Mouse (Mus musculus) midbrain, embryonic 12.5 days (tissue): ENCODE measurements at regions not wholly inside any gene's neighbourhood (a gene's known extent, or its start where the extent isn't known, plus 50 kb on each side); places are given as distances from the start of the nearest gene placed in this dataset.

ENCODE experiments used
- ATAC-seq: fragments of 200-750 bp; cut with Nextera tagmentation; 2 replicates; pipeline ENCODE4 v1.8.0; 2017; ENCODE audit warnings: low read depth, moderate TSS enrichment, moderate library complexity; ENCODE audit not compliant: low FRiP score
- H3K27ac ChIP-seq: fragments of 300-500 bp; sonication (generic); replicated peaks from 2 replicates; pipeline ENCODE4 v1.5.1; 2016; ENCODE audit warnings: mild to moderate bottlenecking
- H3K27me3 ChIP-seq: fragments of 300-500 bp; sonication (generic); 2 replicates; pipeline ENCODE4 v1.6.1; 2016; ENCODE audit warnings: mild to moderate bottlenecking
- H3K36me3 ChIP-seq: fragments of 300-500 bp; sonication (generic); 2 replicates; pipeline ENCODE4 v1.6.1; 2016
- H3K4me1 ChIP-seq: fragments of 300-500 bp; sonication (generic); 2 replicates; pipeline ENCODE4 v1.6.1; 2016
- H3K4me2 ChIP-seq: fragments of 300-500 bp; sonication (generic); replicated peaks from 2 replicates; pipeline ENCODE4 v1.6.1; 2016; ENCODE audit warnings: mild to moderate bottlenecking, moderate library complexity
- H3K4me3 ChIP-seq: fragments of 300-500 bp; sonication (generic); 2 replicates; pipeline ENCODE4 v1.5.1; 2016; ENCODE audit warnings: mild to moderate bottlenecking
- H3K9ac ChIP-seq: fragments of 300-500 bp; sonication (generic); replicated peaks from 2 replicates; pipeline ENCODE4 v1.6.1; 2016; ENCODE audit warnings: mild to moderate bottlenecking, moderate library complexity
- H3K9me3 ChIP-seq: fragments of 300-500 bp; sonication (generic); 2 replicates; pipeline ENCODE4 v1.6.1; 2016; ENCODE audit warnings: mild to moderate bottlenecking
- WGBS: fragments of 180-500 bp; shearing (Covaris S2); methylation state at CpG from one replicate; pipeline ENCODE4 v1.1.7; 2016; 5-methylcytosine and 5-hydroxymethylcytosine counted together

DNA sequence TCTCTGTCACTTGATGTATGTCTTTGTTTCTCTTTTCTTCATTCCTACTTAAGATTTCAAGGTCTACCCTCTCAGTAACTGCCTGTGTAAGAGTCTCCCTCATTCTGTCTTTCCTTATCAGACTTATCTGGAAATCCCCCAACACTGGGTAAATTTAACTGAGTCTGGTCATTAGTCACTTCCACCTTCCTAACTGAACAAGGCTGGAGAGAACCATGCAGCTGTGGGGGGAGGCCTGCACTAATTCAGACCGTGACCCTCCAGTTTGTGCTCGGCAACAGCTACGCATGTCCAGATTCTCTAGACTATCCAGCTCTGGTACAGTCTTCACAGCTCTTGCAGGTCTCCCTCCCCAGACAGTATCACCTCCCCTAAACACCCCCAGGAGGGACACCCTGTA is 103.3 kb downstream of the Prox1 start:
- H3K9ac ChIP-seq: no peak overlapping the region
- no peaks in the 10 kb centered on the region for H3K4me1 ChIP-seq
- no peaks in the 10 kb centered on the region for H3K9me3 ChIP-seq
- H3K36me3 ChIP-seq: no peaks in the 10 kb centered on the region
- 82% methylated on average over 3 of the region's 3 CpGs for WGBS
- H3K4me3 ChIP-seq: no peak overlapping the region
- H3K27ac ChIP-seq: no peak overlapping the region
- no peak for ATAC-seq
- no peak overlapping the region for H3K4me2 ChIP-seq
- no peaks in the 10 kb centered on the region for H3K27me3 ChIP-seq

DNA sequence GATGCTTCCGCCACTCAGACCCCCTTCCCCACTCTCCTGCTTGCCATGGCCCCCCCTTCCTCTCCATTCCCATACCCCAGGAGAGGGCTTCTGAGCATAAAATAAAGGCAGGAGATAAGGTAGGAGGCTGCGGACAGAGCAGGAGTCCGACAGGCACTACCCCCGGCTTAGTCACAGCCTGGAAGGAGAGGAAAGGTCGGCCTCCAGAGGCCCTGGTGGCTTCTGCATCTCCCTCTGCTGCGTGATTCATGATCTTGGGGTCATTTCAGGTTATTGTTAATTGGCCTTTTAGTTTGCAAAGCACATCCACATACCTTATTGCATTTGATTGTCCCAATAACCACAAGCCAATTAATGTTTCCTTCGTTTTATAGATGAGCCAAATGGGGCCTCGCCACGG is 104.1 kb downstream of the Prox1 start:
- Histone ChIP-seq H3K4me2 (no peak overlapping the region), H3K4me1 (no peaks in the 10 kb centered on the region), H3K9me3 (no peaks in the 10 kb centered on the region), H3K9ac (no peak overlapping the region), H3K4me3 (no peak overlapping the region), H3K36me3 (no peaks in the 10 kb centered on the region), H3K27ac (no peak overlapping the region), H3K27me3 (no peaks in the 10 kb centered on the region)
- 73% methylated on average over 9 of the region's 9 CpGs for WGBS
- no peak for ATAC-seq

DNA sequence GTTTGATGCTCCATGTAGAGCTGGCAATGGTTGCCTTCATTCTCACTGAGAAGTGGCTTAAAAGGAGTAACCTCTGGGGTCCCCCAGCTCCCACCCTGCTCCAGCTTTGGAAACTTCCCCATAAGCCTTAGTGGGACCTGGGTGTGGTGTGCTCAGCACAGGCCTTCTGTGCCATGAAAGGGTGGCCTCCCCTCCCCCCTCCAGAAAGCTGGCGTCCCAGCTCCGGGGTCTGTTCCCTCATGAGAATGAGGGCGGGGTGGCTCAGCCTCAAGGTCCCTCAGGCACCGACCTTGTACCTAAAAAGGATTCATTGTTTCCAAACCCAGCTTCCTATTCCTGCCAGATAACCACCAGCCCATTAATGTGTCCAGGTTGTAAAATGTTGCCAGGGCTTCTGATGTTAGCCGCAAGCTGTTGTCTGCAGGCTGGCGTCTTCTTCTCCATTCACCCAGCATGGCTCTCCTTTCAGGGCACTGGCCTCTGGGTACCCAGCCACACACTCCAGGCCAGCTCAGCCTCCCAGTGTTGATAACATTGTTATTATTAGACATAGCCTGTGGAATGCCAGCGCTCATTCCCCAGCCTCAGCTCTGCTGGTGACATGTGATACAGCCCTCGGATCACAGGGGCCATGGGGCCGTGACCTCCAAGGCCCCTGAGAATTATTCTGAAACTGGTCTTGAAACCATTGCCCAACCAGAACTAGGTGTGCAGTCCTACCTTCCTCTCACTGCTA is 108.8 kb downstream of the Prox1 start:
- Histone ChIP-seq H3K27me3 (no peaks in the 10 kb centered on the region), H3K27ac (no peak overlapping the region), H3K4me1 (no peaks in the 10 kb centered on the region), H3K4me2 (no peak overlapping the region), H3K9me3 (no peaks in the 10 kb centered on the region), H3K4me3 (no peak overlapping the region), H3K9ac (no peak overlapping the region), H3K36me3 (no peaks in the 10 kb centered on the region)
- ATAC-seq: no peak
- WGBS: 74% methylated on average over 9 of the region's 9 CpGs

DNA sequence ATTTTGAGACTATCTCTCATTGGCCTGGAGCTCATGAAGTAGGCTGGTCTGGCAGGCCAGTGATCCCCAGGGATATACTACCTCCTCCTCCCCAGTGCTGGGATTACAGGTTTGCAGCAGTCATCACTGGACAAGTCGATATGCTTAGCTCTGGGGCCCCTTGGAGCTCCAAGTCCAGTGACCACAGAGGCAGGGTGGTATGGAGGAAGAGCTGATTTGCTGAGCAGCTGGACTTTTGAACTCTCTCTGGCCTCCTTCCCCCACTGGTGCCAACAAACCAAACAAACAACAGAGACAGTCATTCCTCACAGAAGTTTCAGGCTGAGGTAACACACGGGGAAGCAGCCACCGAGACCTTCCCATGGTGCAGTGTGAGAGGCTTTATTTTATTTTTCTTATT is 111.5 kb downstream of the Prox1 start:
- no peak overlapping the region for H3K9ac ChIP-seq
- no peak overlapping the region for H3K4me3 ChIP-seq
- H3K36me3 ChIP-seq: no peaks in the 10 kb centered on the region
- no peaks in the 10 kb centered on the region for H3K9me3 ChIP-seq
- no peaks in the 10 kb centered on the region for H3K4me1 ChIP-seq
- no peak overlapping the region for H3K27ac ChIP-seq
- 75% methylated on average over 3 of the region's 3 CpGs for WGBS
- no peak for ATAC-seq
- no peaks in the 10 kb centered on the region for H3K27me3 ChIP-seq
- no peak overlapping the region for H3K4me2 ChIP-seq

DNA sequence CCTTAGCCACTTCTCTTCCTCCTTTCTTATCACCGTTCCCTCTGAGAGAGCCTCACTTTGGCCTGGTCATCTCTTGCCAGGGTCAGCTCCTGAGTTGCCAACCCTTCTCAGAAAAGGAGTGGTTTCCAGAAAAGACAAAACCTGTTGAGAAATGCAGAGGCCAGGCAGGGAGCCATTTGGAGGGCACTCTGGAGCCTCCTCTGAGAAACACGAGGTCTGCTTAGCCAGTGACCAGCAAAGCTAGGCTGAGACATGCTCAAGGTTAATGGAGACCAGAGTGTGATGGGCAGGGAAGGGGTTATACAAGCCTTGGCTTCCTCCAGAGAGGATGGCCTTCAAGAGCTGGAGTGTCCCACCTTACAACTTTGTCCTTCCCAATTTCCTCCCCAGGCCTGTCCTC is 113.6 kb downstream of the Prox1 start:
- Histone ChIP-seq H3K9ac (no peak overlapping the region), H3K36me3 (no peaks in the 10 kb centered on the region), H3K27me3 (no peaks in the 10 kb centered on the region), H3K27ac (no peak overlapping the region), H3K4me1 (no peaks in the 10 kb centered on the region), H3K4me3 (no peak overlapping the region), H3K9me3 (no peaks in the 10 kb centered on the region), H3K4me2 (no peak overlapping the region)
- no peak for ATAC-seq
- WGBS: 78% methylated on average over 2 of the region's 2 CpGs

DNA sequence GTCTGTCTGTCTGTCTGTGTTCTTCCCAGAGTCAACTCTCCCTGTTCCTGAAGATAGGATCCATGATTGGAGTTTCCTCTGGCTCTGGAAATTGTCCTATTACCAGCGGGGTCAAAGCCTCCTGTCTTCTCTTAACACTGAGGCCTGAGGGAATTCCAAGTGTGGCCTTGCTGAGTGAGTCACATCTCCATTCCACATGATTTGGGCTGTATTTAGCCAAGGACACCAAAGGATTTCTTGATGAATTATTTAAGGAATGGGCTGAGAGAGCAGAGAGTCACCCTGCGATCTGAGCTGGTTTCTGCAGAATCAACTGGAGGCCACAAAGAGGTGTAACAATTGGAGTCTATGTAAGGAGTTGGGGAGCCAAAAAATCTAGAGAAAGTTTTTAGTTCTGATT is 118.6 kb downstream of the Prox1 start:
- no peaks in the 10 kb centered on the region for H3K27me3 ChIP-seq
- H3K9ac ChIP-seq: no peak overlapping the region
- no peaks in the 10 kb centered on the region for H3K36me3 ChIP-seq
- peaks cover 5% of the 10 kb centered on the region for H3K9me3 ChIP-seq
- no peak overlapping the region for H3K4me2 ChIP-seq
- no peaks in the 10 kb centered on the region for H3K4me1 ChIP-seq
- WGBS: 94% methylated on average over 2 of the region's 2 CpGs
- no peak overlapping the region for H3K4me3 ChIP-seq
- no peak overlapping the region for H3K27ac ChIP-seq
- ATAC-seq: no peak

DNA sequence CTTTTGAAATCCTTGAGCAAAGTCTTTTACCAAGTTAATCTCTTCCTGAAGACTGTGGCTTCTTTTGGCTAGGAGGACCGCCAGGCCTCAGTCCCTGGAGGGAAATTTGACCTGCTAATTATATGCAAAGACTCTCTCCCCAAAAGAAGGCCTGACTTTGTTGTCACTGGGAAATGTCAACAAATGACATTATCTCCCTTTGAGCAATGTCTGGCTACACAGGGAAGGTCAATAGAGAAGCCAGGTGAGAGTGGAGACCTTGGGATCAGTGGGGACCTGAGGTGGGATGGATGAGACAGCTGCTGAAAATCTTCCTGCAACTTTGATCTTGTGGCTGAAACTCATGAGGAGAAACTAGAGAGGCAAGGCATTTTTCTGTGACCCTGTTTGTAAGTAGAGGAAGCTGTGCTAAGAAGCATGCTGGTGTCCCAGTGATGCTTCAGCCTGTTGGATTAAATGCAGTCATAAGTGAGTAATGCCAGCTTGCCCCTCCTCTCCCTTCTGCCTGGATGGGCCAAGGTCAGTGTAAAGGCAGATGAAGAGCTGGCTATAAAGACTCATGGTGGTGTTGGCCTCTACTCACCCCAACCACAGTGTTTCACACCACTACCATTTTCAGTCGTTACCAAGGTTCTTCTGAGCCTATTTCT is 121.9 kb downstream of the Prox1 start:
- no peak for ATAC-seq
- WGBS: 43% methylated on average over 2 of the region's 2 CpGs
- Histone ChIP-seq H3K27me3 (peaks cover 5% of the 10 kb centered on the region), H3K36me3 (no peaks in the 10 kb centered on the region), H3K4me1 (no peaks in the 10 kb centered on the region), H3K9ac (no peak overlapping the region), H3K9me3 (peaks cover 5% of the 10 kb centered on the region), H3K4me3 (no peak overlapping the region), H3K27ac (no peak overlapping the region), H3K4me2 (no peak overlapping the region)

DNA sequence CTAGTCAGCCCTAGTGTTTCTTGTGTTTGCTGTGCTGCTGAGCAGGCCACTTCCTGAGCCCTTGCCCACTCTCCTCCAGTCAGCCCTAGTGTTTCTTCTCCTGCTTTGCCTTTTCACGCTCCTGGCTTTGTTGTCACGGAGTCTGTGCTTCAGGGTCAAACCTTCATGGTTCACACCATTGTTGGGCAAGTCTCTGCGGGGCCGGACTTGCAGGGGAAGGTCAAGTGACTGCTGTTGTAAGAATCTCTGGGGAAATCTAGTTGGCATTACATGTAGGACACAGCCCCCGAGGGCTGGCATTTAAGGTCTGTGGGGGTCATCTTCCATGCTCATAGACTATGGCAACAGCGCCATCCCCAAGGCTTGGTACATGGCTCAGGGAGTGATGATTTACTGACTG is 123.3 kb downstream of the Prox1 start:
- H3K9me3 ChIP-seq: peaks cover 5% of the 10 kb centered on the region
- no peak overlapping the region for H3K4me3 ChIP-seq
- no peak overlapping the region for H3K9ac ChIP-seq
- no peak overlapping the region for H3K27ac ChIP-seq
- ATAC-seq: no peak
- H3K36me3 ChIP-seq: no peaks in the 10 kb centered on the region
- no peaks in the 10 kb centered on the region for H3K4me1 ChIP-seq
- 54% methylated on average over 6 of the region's 6 CpGs for WGBS
- H3K4me2 ChIP-seq: no peak overlapping the region
- H3K27me3 ChIP-seq: peaks cover 12% of the 10 kb centered on the region

DNA sequence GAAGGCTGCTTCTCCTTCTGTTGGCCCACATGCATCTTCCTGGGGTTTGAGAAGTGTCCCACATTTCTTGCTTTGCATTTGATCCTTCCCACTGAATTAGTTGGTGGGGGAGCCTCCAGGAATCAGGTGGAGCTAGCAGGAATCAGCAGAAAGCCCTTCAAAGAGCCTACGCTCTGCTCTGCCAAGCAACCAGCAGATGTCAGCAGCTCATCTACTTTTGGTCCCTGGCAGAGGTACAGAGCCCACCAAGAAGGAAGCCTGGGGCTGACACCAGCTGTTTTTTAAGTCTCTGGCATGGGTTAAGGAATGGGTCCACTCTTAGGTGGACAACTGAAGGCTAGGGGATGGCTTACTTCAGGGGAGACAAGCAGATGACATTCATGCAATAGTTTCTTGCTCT is 123.6 kb upstream of the Smyd2 start:
- Histone ChIP-seq H3K9ac (no peak overlapping the region), H3K4me1 (no peaks in the 10 kb centered on the region), H3K27me3 (peaks cover 12% of the 10 kb centered on the region), H3K36me3 (no peaks in the 10 kb centered on the region), H3K4me3 (no peak overlapping the region), H3K4me2 (no peak overlapping the region), H3K27ac (no peak overlapping the region), H3K9me3 (peaks cover 5% of the 10 kb centered on the region)
- no peak for ATAC-seq
- 22% methylated on average over 1 of the region's 1 CpGs for WGBS

DNA sequence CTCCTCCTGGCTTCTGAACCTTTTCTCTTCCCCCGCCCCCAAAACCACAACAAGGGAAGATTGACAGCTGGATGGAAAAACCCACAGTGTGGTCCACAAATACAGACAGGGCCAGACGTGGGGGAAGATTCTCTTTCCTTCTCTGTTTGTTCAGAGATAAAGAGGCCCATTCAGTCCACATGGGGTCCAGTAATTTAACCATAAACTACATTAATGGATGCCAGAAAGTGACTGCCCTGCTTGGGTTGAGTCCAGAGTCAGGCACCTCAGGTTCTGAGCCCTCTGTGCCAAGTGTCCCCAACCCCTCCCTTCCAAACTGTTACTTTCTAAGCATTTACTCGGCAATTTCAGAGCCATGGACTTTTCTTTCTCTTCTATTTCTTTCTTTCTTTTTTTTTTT is 121.9 kb upstream of the Smyd2 start:
- Histone ChIP-seq H3K4me2 (no peak overlapping the region), H3K4me1 (no peaks in the 10 kb centered on the region), H3K9me3 (no peaks in the 10 kb centered on the region), H3K4me3 (no peak overlapping the region), H3K9ac (no peak overlapping the region), H3K27me3 (peaks cover 12% of the 10 kb centered on the region), H3K36me3 (no peaks in the 10 kb centered on the region), H3K27ac (no peak overlapping the region)
- WGBS: 52% methylated on average over 3 of the region's 3 CpGs
- no peak for ATAC-seq

DNA sequence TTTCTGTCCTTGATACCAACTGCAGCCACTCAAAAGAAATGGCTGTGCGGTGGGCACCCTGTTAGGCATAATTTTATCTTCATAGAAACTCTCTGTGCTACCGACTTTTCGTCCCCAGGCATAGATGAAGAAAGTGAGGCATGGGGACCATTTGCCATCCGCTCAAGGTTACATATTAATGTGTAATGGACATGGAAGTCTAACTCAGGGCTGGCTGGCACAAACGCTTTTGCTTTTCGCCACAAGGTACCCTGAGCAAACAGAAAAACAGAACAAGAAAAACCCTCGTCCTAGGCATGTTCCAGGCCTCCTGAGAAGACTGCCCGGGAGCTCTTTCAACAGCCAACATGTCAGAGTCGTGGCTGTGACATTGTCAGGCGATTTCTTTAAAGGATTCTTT is 121.0 kb upstream of the Smyd2 start:
- ATAC-seq: no peak
- Histone ChIP-seq H3K27me3 (peaks cover 12% of the 10 kb centered on the region), H3K9ac (no peak overlapping the region)

DNA sequence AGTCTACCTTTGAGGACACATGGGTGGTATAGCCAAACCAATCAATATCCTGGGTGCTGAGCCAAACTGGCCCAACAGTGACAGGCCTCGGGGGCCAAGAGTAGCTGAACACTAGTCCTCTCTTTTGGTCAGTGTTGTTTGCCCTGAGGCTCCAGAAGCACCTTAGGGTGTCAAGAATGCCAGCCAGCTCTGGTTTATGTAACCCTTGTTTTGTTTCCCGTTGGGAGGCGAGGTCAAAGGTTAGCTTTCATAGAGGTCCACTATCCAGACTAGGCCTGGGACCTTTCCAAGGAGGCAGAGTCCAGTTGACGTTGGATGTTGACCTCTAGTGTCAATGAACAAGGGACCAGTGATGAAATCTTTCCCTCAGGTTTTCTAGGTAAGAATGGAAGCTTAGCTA is 120.0 kb upstream of the Smyd2 start:
- 78% methylated on average over 4 of the region's 4 CpGs for WGBS
- Histone ChIP-seq H3K36me3 (no peaks in the 10 kb centered on the region), H3K4me3 (no peak overlapping the region), H3K9ac (no peak overlapping the region), H3K9me3 (no peaks in the 10 kb centered on the region), H3K4me2 (no peak overlapping the region), H3K27ac (no peak overlapping the region), H3K4me1 (no peaks in the 10 kb centered on the region), H3K27me3 (peaks cover 12% of the 10 kb centered on the region)
- no peak for ATAC-seq

More for the DNA sequence above, 121.0 kb upstream of the Smyd2 start:
- Histone ChIP-seq H3K4me2 (no peak overlapping the region), H3K4me3 (no peak overlapping the region), H3K27ac (no peak overlapping the region), H3K4me1 (no peaks in the 10 kb centered on the region), H3K36me3 (no peaks in the 10 kb centered on the region), H3K9me3 (no peaks in the 10 kb centered on the region)
- WGBS: 86% methylated on average over 10 of the region's 10 CpGs
